Mouse (Mus musculus) cerebral cortex, adult 2 months (tissue): ENCODE data around the gene Gadd45g.

Experiments used
- WGBS: fragments of 180-500 bp; shearing (Covaris S2); methylation state at CpG from one replicate; pipeline ENCODE4 v1.1.7; 2018; 5-methylcytosine and 5-hydroxymethylcytosine counted together

Gadd45g gene

DNA sequence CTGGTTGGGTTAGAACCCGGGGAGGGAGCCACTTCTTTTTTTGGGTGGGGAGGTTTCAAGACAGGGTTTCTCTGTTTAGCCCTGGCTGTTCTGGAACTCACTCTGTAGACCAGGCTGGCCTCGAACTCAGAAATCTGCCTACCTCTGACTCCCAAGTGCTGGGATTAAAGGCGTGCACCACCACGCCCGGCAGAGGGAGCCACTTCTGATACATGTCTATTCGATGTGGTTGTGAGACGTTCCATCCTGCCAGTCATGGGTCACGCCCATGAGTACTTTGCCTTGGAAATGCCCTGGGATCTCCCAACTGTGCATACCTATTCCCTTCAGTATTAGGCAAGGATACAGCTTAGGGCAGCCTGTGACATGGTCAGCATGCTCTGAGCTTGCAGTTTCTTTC lies 12.5 kb upstream of the Gadd45g start:
- WGBS, result 81% methylated on average over 8 of the region's 8 CpGs

DNA sequence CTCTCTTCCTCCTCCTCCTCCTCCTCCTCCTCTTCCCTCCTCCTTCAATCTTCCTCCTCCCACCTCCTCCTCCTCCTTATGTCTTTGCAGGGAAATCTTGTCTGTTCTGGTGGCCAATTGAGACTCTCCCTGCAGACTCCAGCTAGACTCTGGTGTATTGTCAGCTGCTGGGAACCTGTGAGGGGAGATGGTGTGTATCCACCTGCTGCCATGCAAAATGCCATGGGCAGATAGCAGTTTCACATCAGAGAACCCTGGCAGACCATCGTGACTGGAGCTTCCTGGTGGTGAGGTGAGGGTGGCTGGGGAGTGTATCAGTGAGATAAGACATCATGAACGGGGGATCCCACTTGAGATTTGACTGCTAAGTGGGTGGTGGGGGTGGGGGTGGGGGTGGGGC lies 12.0 kb upstream of the Gadd45g start:
- 80% methylated on average over 2 of the region's 2 CpGs for WGBS

DNA sequence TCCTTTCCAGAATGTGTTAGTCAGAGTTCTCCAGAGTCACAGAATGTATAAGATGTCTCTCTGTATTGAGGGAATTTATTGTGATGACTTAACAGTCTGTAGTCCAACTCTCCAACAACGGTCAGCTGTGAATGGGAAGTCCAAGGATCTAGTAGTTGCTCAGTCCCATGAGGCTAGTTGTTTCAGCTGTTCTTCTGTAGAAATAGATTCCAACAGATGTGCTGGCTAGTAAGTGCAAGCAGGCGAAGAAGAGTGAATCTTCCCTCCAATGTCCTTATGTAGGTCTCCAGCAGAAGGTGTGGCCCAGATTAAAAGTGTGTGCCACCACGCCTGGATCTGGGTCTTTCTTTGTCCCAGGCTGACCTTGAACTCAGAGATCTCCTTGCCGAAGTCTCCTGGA lies 11.3 kb upstream of the Gadd45g start:
- 92% methylated on average over 4 of the region's 4 CpGs for WGBS

GRCm38 (mm10) chr13:51837402-51837801 lies 9.1 kb upstream of the Gadd45g start:
- WGBS, result 57% methylated on average over 5 of the region's 5 CpGs

DNA sequence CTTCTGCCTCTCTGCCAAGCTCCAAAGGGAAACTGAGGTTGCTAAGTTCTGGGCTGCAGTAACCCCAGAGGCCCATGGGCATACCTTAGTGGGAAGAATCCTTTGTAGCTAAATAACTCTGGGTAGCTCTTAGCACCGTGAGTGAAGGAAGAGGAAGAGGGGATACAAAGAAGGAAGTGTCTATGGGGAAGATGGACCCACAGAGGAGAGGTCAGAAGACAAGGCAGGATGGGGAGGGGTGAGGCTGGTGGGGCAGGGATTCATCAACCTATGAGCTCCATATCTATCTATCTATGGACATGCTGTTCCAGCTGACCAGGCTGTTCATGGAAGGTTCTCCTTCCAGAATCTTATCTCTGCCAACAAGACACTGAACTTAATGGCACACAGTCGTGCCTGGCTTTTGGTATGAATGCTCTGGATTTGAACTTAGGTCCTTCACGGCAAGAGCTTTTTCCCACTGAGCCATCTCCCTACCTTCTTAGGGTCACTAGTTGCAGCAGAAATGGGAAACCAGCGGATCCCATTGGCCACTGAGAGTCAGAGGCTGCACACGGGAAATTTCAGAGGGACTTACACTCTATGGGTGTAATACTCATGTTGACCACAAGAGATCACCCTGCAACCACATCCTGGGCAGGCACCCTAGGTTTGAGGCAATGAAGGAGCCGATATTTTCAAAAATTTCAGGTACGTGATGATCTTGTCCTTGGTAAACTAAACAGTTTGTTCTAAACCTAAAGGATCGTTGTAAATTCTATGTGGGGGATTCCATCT lies 7.0 kb upstream of the Gadd45g start:
- 17% methylated on average over 8 of the region's 8 CpGs for whole genome bisulfite sequencing

- 69% methylated on average over 6 of the region's 6 CpGs for WGBS
These were observed 5.8 kb upstream of the Gadd45g start for GRCm38 (mm10) chr13:51840702-51841101.

- 63% methylated on average over 12 of the region's 12 CpGs for WGBS
These were observed 4.8 kb upstream of the Gadd45g start for GRCm38 (mm10) chr13:51841541-51842115.

DNA sequence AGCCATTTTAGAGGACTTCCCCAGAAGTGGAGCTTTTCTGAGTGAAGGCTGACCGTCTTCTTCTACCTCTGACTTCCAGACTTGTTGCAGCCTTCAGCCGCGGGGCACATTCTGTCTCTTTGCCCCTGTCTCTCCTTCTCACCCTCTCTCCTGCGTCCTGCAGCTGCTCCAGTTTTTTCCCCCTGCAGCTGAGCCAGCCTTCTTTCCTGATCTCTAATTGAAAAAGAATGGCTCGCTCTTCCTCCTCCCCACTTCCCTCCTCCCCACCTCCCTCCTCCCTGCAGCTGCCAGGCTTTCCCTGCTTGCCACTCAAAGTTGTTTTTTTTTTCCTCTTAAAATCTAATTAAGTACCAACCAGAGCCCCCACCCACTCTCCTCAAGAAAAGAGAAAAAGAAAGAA lies 4.3 kb upstream of the Gadd45g start:
- 36% methylated on average over 5 of the region's 5 CpGs for WGBS

GRCm38 (mm10) chr13:51842773-51843172 lies 3.7 kb upstream of the Gadd45g start:
- WGBS, result 34% methylated on average over 12 of the region's 12 CpGs

- 84% methylated on average over 4 of the region's 4 CpGs for WGBS
These were observed 3.2 kb upstream of the Gadd45g start for GRCm38 (mm10) chr13:51843298-51843697.

GRCm38 (mm10) chr13:51844118-51844517 lies 2.4 kb upstream of the Gadd45g start:
- 85% methylated on average over 10 of the region's 10 CpGs for WGBS

DNA sequence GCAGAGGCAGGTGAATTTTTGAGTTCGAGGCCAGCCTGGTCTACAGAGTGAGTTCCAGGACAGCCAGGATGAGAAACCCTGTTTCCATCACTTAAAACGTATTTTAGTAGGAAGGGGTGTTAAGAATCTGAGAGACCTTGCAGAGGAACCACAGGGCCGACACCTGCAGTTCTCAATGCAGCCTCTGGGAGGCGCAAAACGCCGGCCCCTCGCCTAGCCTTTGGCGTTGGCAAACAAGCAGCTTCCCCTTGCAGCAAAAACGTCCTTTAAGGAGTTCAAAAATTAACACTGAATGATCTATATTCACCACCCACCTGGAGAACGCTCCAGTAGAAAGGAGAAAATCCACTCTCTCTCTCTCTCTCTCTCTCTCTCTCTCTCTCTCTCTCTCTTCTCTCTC lies 1.8 kb upstream of the Gadd45g start:
- 12% methylated on average over 10 of the region's 10 CpGs for WGBS

DNA sequence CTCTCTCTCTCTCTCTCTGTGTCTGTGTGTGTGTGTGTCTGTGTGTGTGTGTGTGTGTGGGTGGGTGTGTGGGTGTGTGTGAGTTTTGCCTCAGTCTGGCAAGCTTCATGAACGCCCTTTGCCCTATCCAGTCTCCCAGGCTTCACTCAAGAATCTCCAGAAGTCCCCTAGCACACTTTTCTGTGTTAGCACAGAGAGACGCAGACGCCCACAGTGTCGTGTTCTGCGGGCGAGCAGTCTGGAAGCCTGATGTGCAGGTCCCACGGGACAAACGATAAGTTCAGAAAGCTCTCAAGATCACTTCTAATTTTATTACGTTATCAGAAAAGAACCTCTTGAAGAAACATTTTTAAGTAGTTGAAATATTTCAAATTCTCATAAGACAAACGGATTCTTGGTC lies 1.4 kb upstream of the Gadd45g start:
- 6% methylated on average over 10 of the region's 10 CpGs for WGBS

- WGBS, result under 1% methylated on average over 45 of the region's 45 CpGs
These were observed 787 bp upstream of the Gadd45g start for GRCm38 (mm10) chr13:51845591-51846191.

GRCm38 (mm10) chr13:51846868-51847793 lies 653 bp downstream of the Gadd45g start:
- under 1% methylated on average over 63 of the region's 63 CpGs for WGBS

- WGBS, result under 1% methylated on average over 31 of the region's 31 CpGs
These were observed 1.6 kb downstream of the Gadd45g start for GRCm38 (mm10) chr13:51847979-51848480.

DNA sequence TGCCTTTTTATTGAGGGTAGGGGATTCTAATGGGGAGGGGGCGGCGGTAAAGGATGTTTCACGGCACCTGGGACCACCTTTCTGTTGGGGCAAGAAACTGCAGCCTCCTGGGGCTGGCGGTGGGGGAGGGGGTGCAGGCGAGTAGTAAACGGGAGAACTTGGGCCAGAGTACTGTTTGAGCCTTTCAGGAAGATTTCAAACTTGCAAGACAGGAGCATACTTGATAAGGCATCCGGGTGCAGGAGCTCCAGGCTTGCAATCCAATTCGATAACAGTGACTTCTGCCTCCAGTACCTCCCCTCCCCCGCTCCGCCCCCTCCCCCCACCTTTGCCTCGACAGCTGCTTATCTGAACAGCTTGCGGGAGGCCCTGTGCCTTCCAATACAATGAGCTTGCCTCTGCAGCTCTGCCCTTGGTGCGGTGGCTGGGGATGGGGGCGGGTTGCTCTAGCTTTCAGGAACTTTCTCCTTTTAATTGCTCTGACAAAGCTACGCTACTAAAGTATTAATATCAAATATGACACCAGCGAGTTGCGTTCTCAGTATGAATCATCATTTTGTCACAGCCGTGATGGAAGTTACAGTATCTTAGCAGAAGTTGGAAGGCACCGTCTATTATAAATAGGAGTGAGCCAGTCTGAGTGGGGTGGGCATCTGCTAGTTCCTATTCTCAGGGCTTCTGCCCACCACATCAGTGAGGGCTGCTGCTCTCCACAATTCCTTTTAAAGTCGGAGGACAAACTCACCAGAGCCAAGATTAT lies 2.2 kb downstream of the Gadd45g start:
- WGBS, result 5% methylated on average over 20 of the region's 20 CpGs

- WGBS, result 13% methylated on average over 25 of the region's 25 CpGs
These were observed 3.0 kb downstream of the Gadd45g start for GRCm38 (mm10) chr13:51849241-51850033.

GRCm38 (mm10) chr13:51850565-51850964 lies 4.1 kb downstream of the Gadd45g start:
- WGBS, result 89% methylated on average over 1 of the region's 1 CpGs

DNA sequence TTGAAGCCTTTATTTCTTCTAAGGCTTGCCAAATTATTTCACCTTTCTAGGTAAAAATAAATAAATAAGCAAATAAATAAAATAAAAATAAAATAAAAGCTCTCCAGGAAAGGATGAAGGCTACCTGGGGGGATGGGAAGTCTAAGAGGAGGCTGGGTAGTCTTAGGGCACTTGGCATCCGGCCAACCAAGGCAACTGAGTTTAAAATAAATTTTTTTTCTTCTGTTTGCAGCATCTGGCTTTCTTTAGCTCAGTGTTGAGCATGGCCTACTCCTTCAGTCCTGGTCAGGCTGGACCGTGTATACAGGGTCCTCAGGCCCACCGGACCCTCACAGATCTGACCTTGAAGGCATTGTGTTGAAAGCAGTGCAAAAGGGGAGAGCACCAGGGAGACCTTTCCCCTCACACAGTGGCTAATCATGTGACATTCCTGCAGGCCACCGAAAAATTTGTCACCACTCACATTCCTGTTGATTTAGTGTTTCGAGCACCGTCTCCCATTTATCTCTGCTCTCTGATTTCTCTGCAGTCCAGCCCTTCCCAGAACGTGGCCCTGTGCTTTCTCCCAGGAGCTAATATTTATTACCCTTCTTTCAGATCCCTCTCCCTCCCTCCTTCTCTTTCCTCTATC lies 6.2 kb downstream of the Gadd45g start:
- 63% methylated on average over 7 of the region's 7 CpGs for WGBS
